Mouse (Mus musculus): ENCODE results near the gene Tnnt3.

The Tnnt3 gene

GRCm38 (mm10) chr7:142561856-142562404 lies 63.3 kb downstream of the Tnnt3 start:
- CTCF ChIA-PET: interaction anchor here in 1 of 4 experiments (0.7 kb wide), 1 partner anchor 24 kb away, joined by 9 read pairs; no protein-coding TSS in a partner anchor
- POLR2A ChIA-PET: interaction anchor here in 2 of 4 experiments (0.6 to 1.4 kb wide), 2 partner anchors 16 to 24 kb away, joined by 3 to 5 read pairs; no protein-coding TSS in a partner anchor

- ChIA-PET POLR2A (interaction anchor here in 2 of 4 experiments (0.7 to 1.3 kb wide), 2 partner anchors 20 to 903 kb away, joined by 3 to 15 read pairs; no protein-coding TSS in a partner anchor), CTCF (interaction anchor here in 1 of 4 experiments (0.8 to 2.0 kb wide), 2 partner anchors 25 to 357 kb away, joined by 4 to 7 read pairs; no protein-coding TSS in a partner anchor)
These were observed 64.5 kb downstream of the Tnnt3 start for GRCm38 (mm10) chr7:142563168-142563567.

- POLR2A ChIA-PET: interaction anchor here in 1 of 4 experiments (1.0 to 1.5 kb wide), 4 partner anchors 13 to 46 kb away, joined by 3 to 7 read pairs (median 3); no protein-coding TSS in a partner anchor
- CTCF ChIA-PET: interaction anchor here in 1 of 4 experiments (1.0 to 1.7 kb wide), 2 partner anchors 12 to 27 kb away, joined by 3 to 5 read pairs; no protein-coding TSS in a partner anchor
These were observed 66.5 kb downstream of the Tnnt3 start for GRCm38 (mm10) chr7:142564955-142565643.
